Mouse (Mus musculus) hindbrain, embryonic 15.5 days (tissue): ENCODE data around the gene Slc12a9. TPM values are rescaled to one million over a fixed set of nuclear protein-coding genes. Genes with fewer than 3 reads are reported as not detected.

Experiments
- ATAC-seq: fragments of 200-750 bp; cut with Nextera tagmentation; 2 replicates; pipeline ENCODE4 v1.8.0; 2017; ENCODE audit warnings: low read depth, moderate number of reproducible peaks, moderate TSS enrichment; ENCODE audit not compliant: low FRiP score
- H3K27ac ChIP-seq: fragments of 300-500 bp; sonication (generic); replicated peaks from 2 replicates; pipeline ENCODE4 v1.5.1; 2015; ENCODE audit warnings: mild to moderate bottlenecking, inconsistent platforms
- H3K27me3 ChIP-seq: fragments of 300-500 bp; sonication (generic); 2 replicates; pipeline ENCODE4 v1.6.1; 2015; ENCODE audit warnings: control low read depth, inconsistent platforms
- H3K36me3 ChIP-seq: fragments of 300-500 bp; sonication (generic); 2 replicates; pipeline ENCODE4 v1.6.1; 2015; ENCODE audit warnings: control low read depth, inconsistent platforms
- H3K4me1 ChIP-seq: fragments of 300-500 bp; sonication (generic); replicated peaks from 2 replicates; pipeline ENCODE4 v1.6.1; 2015; ENCODE audit warnings: control low read depth, inconsistent platforms
- H3K4me2 ChIP-seq: fragments of 300-500 bp; sonication (generic); 2 replicates; pipeline ENCODE4 v1.6.1; 2015; ENCODE audit warnings: moderate library complexity, mild to moderate bottlenecking, inconsistent platforms
- H3K4me3 ChIP-seq: fragments of 300-500 bp; sonication (generic); 2 replicates; pipeline ENCODE4 v1.5.1; 2015; ENCODE audit warnings: mild to moderate bottlenecking, inconsistent platforms
- H3K9ac ChIP-seq: fragments of 300-500 bp; sonication (generic); 2 replicates; pipeline ENCODE4 v1.6.1; 2015; ENCODE audit warnings: inconsistent platforms
- H3K9me3 ChIP-seq: fragments of 300-500 bp; sonication (generic); 2 replicates; pipeline ENCODE4 v1.6.1; 2016; ENCODE audit warnings: control low read depth, inconsistent platforms
- WGBS: fragments of 180-500 bp; shearing (Covaris S2); methylation state at CpG from one replicate; pipeline ENCODE4 v1.1.7; 2015; 5-methylcytosine and 5-hydroxymethylcytosine counted together
- polyA plus RNA-seq: library from polyadenylated mRNA; unstranded; fragments of >200 nt; fragmentation: Nextera tagmentation; extraction: Ambion mirVana; gene quantifications from 2 replicates; pipeline ENCODE4 v1.2.1, GENCODE M21; 2015

Gene Slc12a9
- polyA plus RNA-seq, 1 experiment from 2014 or later = 26.8 TPM

DNA sequence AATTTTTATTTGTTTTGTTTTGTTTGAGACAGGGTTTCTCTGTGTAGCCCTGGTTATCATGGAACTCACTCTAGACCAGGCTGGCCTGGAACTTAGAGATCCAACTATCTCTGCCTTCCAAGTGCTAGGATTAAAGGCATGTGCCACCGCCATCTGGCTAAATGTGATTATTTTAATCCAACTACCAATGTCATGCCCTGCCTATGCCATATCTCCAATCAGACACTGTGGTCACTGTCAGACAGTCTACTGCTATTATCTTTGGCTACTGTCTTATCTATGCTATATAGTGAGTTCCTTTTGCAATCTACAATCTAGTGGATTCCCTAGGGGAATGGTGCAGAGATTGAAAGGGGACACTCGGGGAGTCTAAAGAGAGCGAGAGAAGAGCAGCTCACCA is 12.4 kb downstream of the Slc12a9 start:
- ATAC-seq = no peak
- Histone ChIP-seq H3K36me3 (peaks cover 36% of the 10 kb centered on the region), H3K27me3 (no peaks in the 10 kb centered on the region), H3K27ac (no peak overlapping the region), H3K4me1 (no peaks in the 10 kb centered on the region), H3K9me3 (no peaks in the 10 kb centered on the region), H3K4me2 (no peak overlapping the region), H3K9ac (no peak overlapping the region), H3K4me3 (no peak overlapping the region)
- 95% methylated on average over 3 of the region's 3 CpGs for WGBS

DNA sequence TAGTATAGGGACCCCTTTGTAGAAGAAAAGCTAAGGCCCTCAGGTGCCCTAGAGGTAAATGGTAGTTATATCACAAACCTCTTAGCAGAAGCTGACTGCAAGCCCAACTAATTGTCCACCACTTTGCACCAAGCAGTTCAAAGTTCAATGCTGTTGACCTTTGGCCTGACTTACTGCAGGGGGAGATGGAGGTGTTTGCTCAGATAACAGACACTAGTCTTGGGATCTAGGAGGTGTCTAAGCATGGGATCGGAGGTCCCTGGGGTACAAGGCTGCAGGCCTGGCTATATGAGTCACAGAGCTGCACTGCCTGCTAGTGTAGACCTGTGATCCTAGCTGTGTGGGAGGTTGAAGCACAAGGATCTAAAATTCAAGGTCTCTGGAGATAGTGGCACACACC is 14.8 kb downstream of the Slc12a9 start:
- H3K36me3 ChIP-seq = peaks cover 26% of the 10 kb centered on the region
- no peak overlapping the region for H3K4me3 ChIP-seq
- H3K27me3 ChIP-seq = no peaks in the 10 kb centered on the region
- no peak for ATAC-seq
- 100% methylated on average over 1 of the region's 1 CpGs for WGBS
- H3K4me1 ChIP-seq = peaks cover 18% of the 10 kb centered on the region
- H3K9ac ChIP-seq = no peak overlapping the region
- H3K27ac ChIP-seq = no peak overlapping the region
- H3K4me2 ChIP-seq = no peak overlapping the region
- H3K9me3 ChIP-seq = no peaks in the 10 kb centered on the region

DNA sequence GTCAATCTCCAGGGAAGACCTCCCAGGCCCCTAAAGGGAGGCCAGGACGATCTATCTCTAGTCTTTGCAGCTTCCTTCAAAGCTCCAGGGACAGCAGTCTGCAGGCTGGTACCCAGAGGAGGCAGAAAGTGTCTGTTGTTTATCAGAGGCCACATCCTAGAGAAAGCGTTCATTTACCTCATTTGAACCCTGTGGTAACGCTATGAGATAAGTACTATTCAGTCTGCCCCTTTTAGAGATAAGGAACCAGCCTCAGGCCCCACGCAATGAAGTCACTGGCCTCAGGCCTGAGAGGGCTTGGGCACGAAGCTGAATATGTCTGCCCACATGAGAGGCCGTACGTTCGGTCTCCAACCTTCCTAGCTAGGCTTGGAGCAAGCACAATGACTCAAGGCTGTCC is 16.0 kb downstream of the Slc12a9 start:
- 89% methylated on average over 8 of the region's 8 CpGs for WGBS
- Histone ChIP-seq H3K4me3 (no peak overlapping the region), H3K4me2 (no peak overlapping the region), H3K36me3 (peaks cover 25% of the 10 kb centered on the region), H3K9ac (no peak overlapping the region), H3K27ac (no peak overlapping the region), H3K4me1 (peaks cover 28% of the 10 kb centered on the region), H3K9me3 (no peaks in the 10 kb centered on the region), H3K27me3 (no peaks in the 10 kb centered on the region)
- no peak for ATAC-seq

DNA sequence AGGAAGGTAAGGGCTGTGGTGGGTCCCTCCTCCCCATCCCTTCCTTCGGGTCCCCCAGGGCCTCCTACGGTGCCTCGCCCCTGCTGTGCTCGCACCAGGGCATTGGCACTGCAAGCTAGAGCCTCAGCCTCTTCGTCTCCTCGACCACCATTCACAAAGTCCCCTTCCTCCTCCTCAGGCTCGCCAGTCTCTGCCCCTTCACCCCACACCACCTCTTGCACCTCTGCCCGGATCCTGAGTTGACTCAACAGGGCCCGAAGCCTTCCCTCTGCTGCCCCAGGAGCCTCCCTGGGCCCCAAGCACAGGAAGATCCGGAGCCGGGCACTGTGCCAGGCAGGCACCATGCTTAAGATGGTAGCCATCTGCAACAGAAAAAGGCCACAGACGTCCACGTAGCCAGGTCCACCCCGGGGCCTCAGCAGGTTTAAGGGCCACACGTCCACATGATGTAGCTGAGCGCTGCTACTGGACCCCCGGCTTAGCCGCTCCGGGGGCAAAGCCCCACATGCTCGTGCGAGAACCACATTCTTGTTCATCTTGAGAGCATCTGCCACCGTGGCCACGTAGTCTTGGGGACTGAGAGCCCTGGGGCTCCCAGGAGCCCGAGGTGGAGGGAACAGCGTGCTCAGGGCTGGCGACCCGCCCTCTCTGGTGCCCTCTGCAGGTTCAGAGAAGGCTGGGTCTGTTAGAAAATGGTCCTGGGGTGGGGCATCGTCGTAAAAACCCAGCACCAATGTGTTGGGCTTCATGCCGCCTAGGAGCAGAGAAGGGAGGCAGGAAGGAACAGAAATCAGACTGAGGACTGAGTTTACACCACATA is 18.1 kb downstream of the Slc12a9 start:
- Histone ChIP-seq H3K27ac (no peak overlapping the region), H3K4me2 (no peak overlapping the region), H3K4me3 (no peak overlapping the region), H3K4me1 (peaks cover 28% of the 10 kb centered on the region), H3K36me3 (peaks cover 13% of the 10 kb centered on the region; the same call in 1 of the 2 replicates), H3K9ac (no peak overlapping the region), H3K27me3 (no peaks in the 10 kb centered on the region), H3K9me3 (no peaks in the 10 kb centered on the region)
- peak; percentile 15; the same call in 1 of the 2 replicates for ATAC-seq
- 44% methylated on average over 30 of the region's 30 CpGs for WGBS

DNA sequence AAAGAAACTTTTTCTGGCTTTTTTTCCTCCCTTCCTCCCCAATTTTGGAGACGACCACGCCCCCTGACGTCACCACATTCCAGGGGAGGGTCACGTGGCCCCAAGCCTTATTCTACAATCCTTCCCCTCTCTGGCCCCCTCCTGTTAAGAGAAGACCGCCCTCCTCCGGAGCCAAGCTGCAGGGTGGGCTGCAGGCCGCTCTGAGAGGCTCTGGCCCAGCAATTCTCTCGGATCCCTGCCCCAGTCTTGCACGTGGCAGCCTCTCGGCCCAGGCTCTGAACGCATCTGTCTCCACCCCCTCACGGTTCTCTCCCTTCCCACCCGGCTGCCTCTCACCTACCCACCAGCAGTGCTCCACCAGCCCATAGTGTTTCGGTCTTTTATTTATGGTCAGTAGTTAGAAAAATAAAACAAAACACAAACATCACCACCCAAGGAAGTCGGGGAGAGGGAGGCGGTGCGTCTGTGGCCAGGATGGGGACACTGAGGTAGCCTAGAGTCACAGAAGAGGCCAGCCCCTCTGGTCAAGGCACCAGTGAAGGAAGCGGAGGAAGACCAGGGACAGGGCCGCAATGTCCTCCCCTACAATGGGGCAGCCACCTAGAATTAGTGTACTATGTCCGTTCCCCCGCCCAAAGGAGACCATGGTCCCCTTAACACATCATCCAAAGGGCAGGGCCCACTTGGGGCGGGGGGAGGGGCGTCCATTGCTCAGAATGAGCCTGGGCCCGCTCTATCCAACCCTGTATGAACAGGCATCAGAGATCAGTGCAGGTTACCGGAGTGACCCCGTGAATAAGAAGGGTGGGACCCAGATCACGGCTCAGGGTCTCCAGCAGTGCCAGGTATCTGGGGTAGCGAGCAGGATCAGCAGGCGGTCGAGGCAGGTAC is 19.0 kb downstream of the Slc12a9 start, which contains the start of gene Trip6:
Gene Trip6, minus strand, starts transcription at position 212 of the 891 bp plus-strand sequence.
- Histone ChIP-seq H3K9ac (peak within 1 kb of the TSS; percentile 51), H3K36me3 (peaks cover 6% of the 10 kb centered on the region; the same call in 1 of the 2 replicates), H3K4me1 (peaks cover 28% of the 10 kb centered on the region), H3K27ac (peak within 1 kb of the TSS; percentile 63), H3K9me3 (no peaks in the 10 kb centered on the region), H3K4me2 (peak within 1 kb of the TSS; percentile 59), H3K4me3 (peak within 1 kb of the TSS; percentile 39), H3K27me3 (no peaks in the 10 kb centered on the region)
- 17% methylated on average over 30 of the region's 30 CpGs for WGBS
- ATAC-seq = peak; percentile 73

DNA sequence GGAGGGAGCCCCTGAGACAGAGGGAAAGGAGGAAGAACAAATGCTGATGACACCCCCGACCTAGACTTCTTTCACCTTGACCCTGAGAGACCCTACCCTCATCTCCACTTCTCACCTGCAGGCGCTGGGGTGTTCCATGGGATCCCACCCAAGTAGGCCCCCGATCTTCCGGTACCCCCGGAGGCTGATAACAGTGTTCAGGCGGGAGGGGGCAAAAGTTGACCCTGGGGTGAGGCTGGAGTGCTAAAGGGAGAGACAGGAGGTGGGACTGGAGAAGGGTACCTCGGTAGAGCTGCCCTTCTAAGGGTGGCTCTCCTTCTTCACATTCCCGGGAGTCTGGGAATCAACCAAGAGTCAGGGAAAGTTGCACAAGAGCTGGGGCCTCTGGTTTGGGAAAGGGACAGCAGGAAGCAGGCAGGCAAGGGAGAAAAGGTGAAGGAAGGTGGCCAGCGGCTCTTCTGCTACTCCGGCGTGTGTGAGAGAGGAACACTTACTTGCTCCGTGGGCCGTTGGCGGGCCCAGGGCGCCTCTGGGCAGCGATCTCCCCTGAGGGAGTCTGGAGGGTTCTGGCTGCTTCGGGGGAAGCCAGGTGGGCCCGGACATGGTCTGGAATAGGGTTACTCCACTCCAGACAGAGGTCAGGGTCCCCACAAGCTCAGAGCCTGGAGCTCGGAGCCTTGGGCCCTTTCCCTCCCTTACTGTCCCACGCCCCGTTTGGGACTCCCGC is 19.8 kb downstream of the Slc12a9 start:
- Histone ChIP-seq H3K27me3 (no peaks in the 10 kb centered on the region), H3K36me3 (peaks cover 11% of the 10 kb centered on the region; the same call in 1 of the 2 replicates), H3K9ac (peak overlapping the region; percentile 51), H3K4me2 (peak overlapping the region; percentile 59), H3K4me1 (peaks cover 28% of the 10 kb centered on the region), H3K9me3 (no peaks in the 10 kb centered on the region), H3K27ac (peak overlapping the region; percentile 63), H3K4me3 (peak overlapping the region; percentile 39)
- WGBS = 4% methylated on average over 22 of the region's 22 CpGs
- peak; percentile 35; the same call in 1 of the 2 replicates for ATAC-seq

DNA sequence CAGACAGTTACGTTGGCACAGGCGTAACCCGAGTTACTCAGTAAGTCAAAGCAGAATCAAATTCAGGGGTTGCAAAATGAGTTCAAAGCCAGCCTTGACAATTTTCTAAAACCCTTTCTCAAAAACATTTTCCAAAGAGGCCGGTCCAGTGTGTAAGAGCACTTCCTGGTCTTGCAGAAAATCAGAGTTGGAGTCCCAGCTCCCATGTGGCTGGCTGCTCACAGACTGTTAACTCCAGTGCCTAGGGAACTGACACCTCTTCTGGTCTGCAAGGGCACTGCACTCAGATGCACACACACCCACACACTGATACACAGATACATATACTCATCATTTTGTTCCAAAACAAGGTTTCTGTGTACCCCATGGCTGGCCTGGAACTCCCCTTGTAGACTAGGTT is 25.0 kb downstream of the Slc12a9 start:
- no peak for ATAC-seq
- peak overlapping the region; percentile 81 for H3K4me2 ChIP-seq
- WGBS = 95% methylated on average over 4 of the region's 4 CpGs
- peak overlapping the region; percentile 98 for H3K4me3 ChIP-seq
- H3K4me1 ChIP-seq = peaks cover 45% of the 10 kb centered on the region
- peaks cover 8% of the 10 kb centered on the region; the same call in 1 of the 2 replicates for H3K36me3 ChIP-seq
- H3K27ac ChIP-seq = peak overlapping the region; percentile 98
- no peaks in the 10 kb centered on the region for H3K27me3 ChIP-seq
- no peaks in the 10 kb centered on the region for H3K9me3 ChIP-seq
- peak overlapping the region; percentile 99; the same call in 1 of the 2 replicates for H3K9ac ChIP-seq

DNA sequence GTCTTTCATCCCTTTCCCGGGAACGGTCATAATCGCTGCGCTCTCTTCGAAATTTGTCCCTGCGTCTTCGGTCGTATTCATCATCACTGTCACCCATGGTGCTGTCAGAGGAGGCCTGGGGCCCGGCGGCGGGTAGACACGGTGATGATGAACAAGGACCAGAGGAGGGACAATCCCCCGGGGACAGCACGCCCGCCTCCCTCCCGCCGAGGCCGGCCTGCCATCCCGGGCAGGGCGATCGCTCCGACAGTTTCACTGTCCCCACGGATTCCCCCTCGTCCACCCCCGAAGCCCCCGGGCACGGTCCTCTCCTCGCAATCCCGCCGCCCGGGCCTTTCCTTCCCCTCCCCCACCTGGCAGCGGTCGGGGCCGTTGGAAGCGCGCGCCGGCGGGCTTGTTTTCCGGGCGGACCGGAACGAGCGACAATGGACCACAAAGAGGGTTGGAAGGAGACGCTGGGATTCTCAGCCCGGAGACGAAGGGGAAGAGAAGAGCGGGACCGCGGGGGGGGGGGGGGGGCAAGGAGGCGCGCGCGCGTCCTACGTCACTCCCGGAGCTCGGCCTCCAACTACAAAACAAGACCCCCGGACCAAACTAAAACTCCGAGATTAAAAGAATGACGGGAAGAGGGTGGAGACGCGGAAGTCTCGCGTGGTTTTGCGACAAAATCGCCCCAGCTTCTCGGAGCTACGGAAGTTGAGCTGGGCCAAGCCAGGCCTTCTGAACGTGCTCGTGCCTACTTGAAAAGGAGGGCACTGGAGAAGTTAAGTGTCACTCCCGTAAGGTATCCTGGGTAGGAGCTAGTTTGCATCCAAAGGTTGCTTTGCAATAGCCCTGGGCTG is 26.1 kb downstream of the Slc12a9 start, which contains the start of gene Srrt:
Gene Srrt, minus strand, starts transcription at position 604 of the 842 bp plus-strand sequence.
- Histone ChIP-seq H3K27me3 (no peaks in the 10 kb centered on the region), H3K36me3 (peaks cover 18% of the 10 kb centered on the region), H3K27ac (peak within 1 kb of the TSS; percentile 98), H3K4me3 (peak within 1 kb of the TSS; percentile 98), H3K9me3 (no peaks in the 10 kb centered on the region), H3K4me2 (peak within 1 kb of the TSS; percentile 81), H3K9ac (peak within 1 kb of the TSS; percentile 99), H3K4me1 (peaks cover 38% of the 10 kb centered on the region)
- WGBS = under 1% methylated on average over 69 of the region's 72 CpGs
- ATAC-seq = peak; percentile 91

DNA sequence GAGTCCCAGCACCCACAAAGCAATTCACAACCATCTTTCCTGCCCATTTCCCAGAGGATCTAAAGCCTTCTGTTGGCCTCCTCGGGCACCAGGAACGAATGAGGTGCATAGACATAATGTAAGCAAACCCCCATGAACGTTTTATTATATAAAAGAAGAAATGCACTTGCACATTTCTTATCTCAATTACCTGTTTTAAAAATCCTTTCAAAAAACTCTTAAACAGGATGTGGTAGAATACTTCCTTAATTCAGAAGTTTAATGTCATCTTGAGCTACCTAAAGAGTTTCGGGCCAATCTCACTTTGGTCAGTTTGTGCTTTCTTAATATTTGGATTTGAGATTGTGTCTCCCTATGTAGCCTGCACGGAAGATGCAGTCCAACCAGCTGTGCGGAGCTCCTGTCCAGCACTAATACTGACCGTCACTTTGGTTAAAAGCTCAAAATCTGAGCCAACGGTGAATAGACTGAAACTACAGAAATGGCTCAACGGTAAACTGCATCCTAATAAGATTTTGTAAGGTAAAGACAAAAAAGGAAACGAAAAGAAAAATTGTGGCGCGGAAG is 26.9 kb downstream of the Slc12a9 start:
- no peaks in the 10 kb centered on the region for H3K9me3 ChIP-seq
- H3K27me3 ChIP-seq = no peaks in the 10 kb centered on the region
- peaks cover 26% of the 10 kb centered on the region for H3K36me3 ChIP-seq
- peak overlapping the region; percentile 81 for H3K4me2 ChIP-seq
- H3K4me3 ChIP-seq = peak overlapping the region; percentile 98
- 13% methylated on average over 12 of the region's 12 CpGs for WGBS
- peak overlapping the region; percentile 99 for H3K9ac ChIP-seq
- peak overlapping the region; percentile 98 for H3K27ac ChIP-seq
- ATAC-seq = no peak
- peaks cover 38% of the 10 kb centered on the region for H3K4me1 ChIP-seq

DNA sequence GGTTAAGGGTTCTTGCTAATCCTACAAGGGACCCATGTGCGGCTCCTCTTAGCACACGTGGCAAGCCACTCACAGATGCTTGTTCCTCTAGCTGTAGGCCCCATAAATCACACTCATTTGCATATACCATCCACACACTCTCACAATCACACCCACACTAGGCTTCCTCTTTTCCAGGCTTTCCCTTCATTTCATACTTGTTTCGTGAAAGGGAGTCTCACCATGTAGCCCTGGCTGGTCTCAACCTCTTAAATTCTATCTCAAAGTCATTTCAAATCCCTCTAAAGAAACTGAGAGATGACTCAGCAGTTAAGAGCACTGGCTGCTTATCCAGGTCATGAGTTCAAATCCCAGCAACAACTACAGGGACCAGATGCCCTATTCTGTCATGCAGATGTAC is 27.6 kb downstream of the Slc12a9 start:
- ATAC-seq = no peak
- Histone ChIP-seq H3K36me3 (peaks cover 33% of the 10 kb centered on the region), H3K27ac (no peak overlapping the region), H3K4me2 (peak overlapping the region; percentile 81), H3K27me3 (no peaks in the 10 kb centered on the region), H3K4me1 (peaks cover 41% of the 10 kb centered on the region), H3K4me3 (peak overlapping the region; percentile 98), H3K9me3 (no peaks in the 10 kb centered on the region), H3K9ac (peak overlapping the region; percentile 99)
- WGBS = 57% methylated on average over 3 of the region's 3 CpGs
